Mouse (Mus musculus): ENCODE measurements around the gene Mrps6. TPM values are rescaled to one million over a fixed set of nuclear protein-coding genes. Genes with fewer than 3 reads are reported as not detected.
A peak's percentile ranks its signal among the peaks of the same experiment; 100 is the strongest.

Gene Mrps6
- polyA plus RNA-seq, 1 experiment from 2014 or later, result 168 TPM

- no peaks in the 10 kb centered on the region for H3K9me3 ChIP-seq (ENCODE audit: control insufficient read depth, low read length)
- no peak overlapping the region for H3K4me2 ChIP-seq (ENCODE audit: low read length)
- H3K27ac ChIP-seq (replicated peaks; ENCODE audit: low read depth, low read length), result no peak overlapping the region
- ATAC-seq (ENCODE audit: low FRiP score, low TSS enrichment) (no peak), DNase-seq (no peak)
- peaks cover 12% of the 10 kb centered on the region for H3K36me3 ChIP-seq (ENCODE audit: control insufficient read depth, insufficient read depth, low read length)
- peaks cover 11% of the 10 kb centered on the region for H3K4me1 ChIP-seq (ENCODE audit: control insufficient read depth, insufficient read depth, low read length)
- 91% methylated on average over 2 of the region's 2 CpGs for WGBS
- no peak overlapping the region for H3K4me3 ChIP-seq (replicated peaks; ENCODE audit: low read depth, low read length)
- H3K27me3 ChIP-seq (ENCODE audit: control insufficient read depth, insufficient read depth, low read length), result no peaks in the 10 kb centered on the region
- H3K9ac ChIP-seq (replicated peaks; ENCODE audit: low read length), result no peak overlapping the region
Observed at GRCm38 (mm10) chr16:92104951-92105350, 46.9 kb downstream of the Mrps6 start.

DNA sequence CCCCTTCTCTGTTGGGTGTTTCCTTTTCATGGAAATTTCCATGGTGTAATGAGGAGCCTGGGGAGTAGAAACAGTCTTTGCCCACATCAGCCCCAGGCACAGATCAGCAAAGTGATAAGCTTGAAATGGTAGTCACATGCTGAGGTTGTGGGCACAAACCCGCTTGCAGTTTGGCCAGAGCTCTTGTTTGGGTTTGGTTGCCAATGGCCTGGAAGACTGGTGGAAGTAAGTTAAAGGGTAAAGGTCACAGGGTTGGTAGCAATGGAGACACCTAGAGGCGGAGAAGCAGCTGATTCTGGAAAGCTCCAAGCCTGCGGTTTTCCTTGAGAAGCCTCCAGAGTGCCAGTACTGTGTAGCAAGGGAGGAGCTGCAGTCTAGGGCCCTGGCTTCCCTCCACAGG lies 47.6 kb downstream of the Mrps6 start:
- Histone ChIP-seq H3K4me1 (ENCODE audit: control insufficient read depth, insufficient read depth, low read length) (peaks cover 11% of the 10 kb centered on the region), H3K27me3 (ENCODE audit: control insufficient read depth, insufficient read depth, low read length) (no peaks in the 10 kb centered on the region), H3K36me3 (ENCODE audit: control insufficient read depth, insufficient read depth, low read length) (peaks cover 6% of the 10 kb centered on the region; the same call in 1 of the 2 replicates), H3K4me3 (replicated peaks; ENCODE audit: low read depth, low read length) (no peak overlapping the region), H3K27ac (replicated peaks; ENCODE audit: low read depth, low read length) (no peak overlapping the region), H3K9me3 (ENCODE audit: control insufficient read depth, low read length) (no peaks in the 10 kb centered on the region), H3K4me2 (ENCODE audit: low read length) (no peak overlapping the region), H3K9ac (replicated peaks; ENCODE audit: low read length) (no peak overlapping the region)
- 76% methylated on average over 3 of the region's 3 CpGs for WGBS
- ATAC-seq (ENCODE audit: low FRiP score, low TSS enrichment) (no peak), DNase-seq (no peak)

DNA sequence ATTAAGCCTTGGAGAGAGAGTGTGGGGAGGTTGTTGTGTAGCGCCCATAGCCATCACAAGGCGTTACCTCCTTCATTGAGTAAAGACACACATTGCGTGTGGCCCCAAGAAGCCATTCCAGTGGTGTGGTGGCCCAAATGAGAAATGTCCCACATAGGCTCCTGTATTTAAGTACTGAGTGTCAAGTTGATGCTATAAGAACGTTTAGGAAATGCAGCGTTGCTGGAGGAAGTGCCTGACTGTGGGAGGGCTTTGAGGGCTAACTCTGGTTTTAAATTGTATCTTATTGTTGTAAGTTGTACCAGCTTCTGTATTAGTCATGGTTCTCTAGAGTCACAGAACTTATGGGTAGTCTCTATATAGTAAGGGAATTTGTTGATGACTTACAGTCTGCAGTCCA lies 49.3 kb downstream of the Mrps6 start:
- H3K4me3 ChIP-seq (replicated peaks; ENCODE audit: low read depth, low read length), result no peak overlapping the region
- WGBS, result 94% methylated on average over 5 of the region's 5 CpGs
- no peak overlapping the region for H3K27ac ChIP-seq (replicated peaks; ENCODE audit: low read depth, low read length)
- H3K9ac ChIP-seq (replicated peaks; ENCODE audit: low read length), result no peak overlapping the region
- ATAC-seq (ENCODE audit: low FRiP score, low TSS enrichment) (no peak), DNase-seq (no peak)
- no peaks in the 10 kb centered on the region for H3K9me3 ChIP-seq (ENCODE audit: control insufficient read depth, low read length)
- H3K4me1 ChIP-seq (ENCODE audit: control insufficient read depth, insufficient read depth, low read length), result peaks cover 11% of the 10 kb centered on the region
- no peak overlapping the region for H3K4me2 ChIP-seq (ENCODE audit: low read length)
- no peaks in the 10 kb centered on the region for H3K27me3 ChIP-seq (ENCODE audit: control insufficient read depth, insufficient read depth, low read length)
- H3K36me3 ChIP-seq (ENCODE audit: control insufficient read depth, insufficient read depth, low read length), result no peaks in the 10 kb centered on the region

- Histone ChIP-seq H3K4me1 (ENCODE audit: control insufficient read depth, insufficient read depth, low read length) (peaks cover 32% of the 10 kb centered on the region), H3K4me3 (replicated peaks; ENCODE audit: low read depth, low read length) (no peak overlapping the region), H3K36me3 (ENCODE audit: control insufficient read depth, insufficient read depth, low read length) (peaks cover 4% of the 10 kb centered on the region), H3K9ac (replicated peaks; ENCODE audit: low read length) (0 out of 2 replicates have a peak overlapping the region, but pooled peaks have one; percentile 9), H3K27me3 (ENCODE audit: control insufficient read depth, insufficient read depth, low read length) (no peaks in the 10 kb centered on the region), H3K9me3 (ENCODE audit: control insufficient read depth, low read length) (no peaks in the 10 kb centered on the region), H3K27ac (replicated peaks; ENCODE audit: low read depth, low read length) (peak overlapping the region; percentile 70), H3K4me2 (ENCODE audit: low read length) (no peak overlapping the region)
- DNase-seq, result no peak
- 70% methylated on average over 5 of the region's 5 CpGs for WGBS
- ATAC-seq (ENCODE audit: low FRiP score, low TSS enrichment), result no peak
Observed at GRCm38 (mm10) chr16:92114706-92115241, 56.7 kb downstream of the Mrps6 start.

DNA sequence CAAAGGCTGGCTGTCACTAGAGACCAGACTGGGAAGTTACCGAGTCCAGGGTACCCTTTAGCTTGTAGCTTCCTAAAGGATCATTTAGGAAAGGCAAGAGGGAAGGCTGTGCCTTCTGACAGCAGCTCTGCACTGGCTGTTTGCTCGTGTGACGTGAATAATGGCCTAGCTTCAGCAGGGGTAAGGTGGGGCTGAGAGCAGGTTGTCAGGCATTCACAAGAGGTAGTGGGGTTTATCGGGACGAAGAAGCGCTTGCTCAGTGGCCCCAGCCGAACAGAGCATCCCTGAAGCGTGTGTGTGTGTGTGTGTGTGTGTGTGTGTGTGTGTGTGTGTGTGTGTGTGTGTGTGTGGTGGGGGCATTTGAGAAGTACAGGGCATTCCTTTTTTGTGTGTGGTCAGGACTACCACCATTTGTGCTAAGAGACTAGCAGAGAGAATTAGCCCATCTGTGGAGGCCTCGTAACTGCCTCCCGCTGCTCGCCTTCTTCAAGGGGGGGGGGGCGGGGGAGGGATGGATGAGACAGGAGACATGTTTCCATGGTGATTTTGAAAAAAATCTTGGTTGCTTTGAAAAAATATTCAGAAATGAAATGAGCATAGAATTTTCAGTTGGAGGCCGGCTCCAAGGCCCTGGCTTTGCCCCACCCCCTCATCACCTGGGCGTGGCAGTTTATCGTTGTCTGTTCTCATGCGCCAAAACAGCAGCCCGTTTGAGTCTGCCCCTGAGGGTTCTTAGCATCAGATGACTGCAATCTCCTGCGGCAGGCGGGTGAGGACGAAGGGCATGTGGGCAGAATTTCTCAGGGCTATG lies 57.7 kb downstream of the Mrps6 start:
- peak overlapping the region; percentile 70 for H3K27ac ChIP-seq (replicated peaks; ENCODE audit: low read depth, low read length)
- H3K9ac ChIP-seq (replicated peaks; ENCODE audit: low read length), result no peak overlapping the region; the same call in 1 of the 2 replicates

DNA sequence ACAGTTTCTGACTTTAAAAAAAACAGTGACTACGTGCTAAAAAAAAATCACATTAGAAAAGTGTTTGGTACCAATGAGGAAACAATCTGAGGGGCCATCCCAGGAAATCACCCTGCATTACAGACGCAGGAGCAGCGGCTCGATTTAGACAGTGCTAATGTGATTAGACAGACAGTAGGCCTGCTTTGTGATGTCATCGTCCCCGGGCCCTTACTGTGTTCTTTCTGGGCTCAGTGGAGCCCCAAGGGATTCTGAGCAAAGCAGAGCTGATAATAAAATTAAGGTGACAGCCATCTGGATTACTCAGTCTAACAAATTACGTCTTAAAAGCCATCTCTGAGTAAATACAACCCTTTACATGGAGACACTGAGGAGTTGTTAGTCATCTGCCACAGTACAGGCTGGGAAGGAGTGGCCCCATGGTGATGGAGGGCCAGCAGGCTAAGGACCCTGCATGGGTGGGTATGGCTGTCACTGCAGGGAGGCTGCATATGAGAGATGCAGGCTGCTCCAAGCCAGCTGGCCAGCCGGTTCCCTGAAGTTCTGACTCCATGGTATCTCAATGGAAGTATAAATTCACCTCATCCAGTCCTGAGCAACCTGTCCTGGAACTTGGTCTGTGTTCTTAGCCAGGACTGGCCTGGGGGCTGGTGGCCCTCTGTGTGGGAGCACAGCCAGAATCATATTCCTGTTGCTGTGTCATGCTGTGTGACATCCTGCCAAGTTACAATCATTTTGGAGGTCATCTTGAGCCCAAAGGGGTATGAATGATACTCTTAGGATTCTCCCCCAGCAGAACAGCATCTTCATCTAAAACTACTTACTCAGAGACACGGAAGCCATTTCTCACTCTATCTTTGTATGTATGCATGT lies 59.5 kb downstream of the Mrps6 start:
- Histone ChIP-seq H3K27ac (replicated peaks; ENCODE audit: low read depth, low read length) (peak overlapping the region; percentile 42; the same call in 1 of the 2 replicates), H3K4me1 (ENCODE audit: control insufficient read depth, insufficient read depth, low read length) (peaks cover 32% of the 10 kb centered on the region), H3K4me2 (ENCODE audit: low read length) (no peak overlapping the region), H3K36me3 (ENCODE audit: control insufficient read depth, insufficient read depth, low read length) (peaks cover 4% of the 10 kb centered on the region), H3K27me3 (ENCODE audit: control insufficient read depth, insufficient read depth, low read length) (no peaks in the 10 kb centered on the region), H3K4me3 (replicated peaks; ENCODE audit: low read depth, low read length) (no peak overlapping the region), H3K9ac (replicated peaks; ENCODE audit: low read length) (no peak overlapping the region; the same call in 1 of the 2 replicates), H3K9me3 (ENCODE audit: control insufficient read depth, low read length) (no peaks in the 10 kb centered on the region)
- 51% methylated on average over 9 of the region's 9 CpGs for WGBS
- DNase-seq (peak; percentile 51), ATAC-seq (ENCODE audit: low FRiP score, low TSS enrichment) (no peak)

More for the DNA sequence above, 57.7 kb downstream of the Mrps6 start:
- 19% methylated on average over 20 of the region's 20 CpGs for WGBS
- ATAC-seq (ENCODE audit: low FRiP score, low TSS enrichment) (peak; percentile 51), DNase-seq (peak; percentile 82)
- H3K36me3 ChIP-seq (ENCODE audit: control insufficient read depth, insufficient read depth, low read length), result peaks cover 4% of the 10 kb centered on the region
- H3K4me2 ChIP-seq (ENCODE audit: low read length), result peak overlapping the region; percentile 40
- peaks cover 32% of the 10 kb centered on the region for H3K4me1 ChIP-seq (ENCODE audit: control insufficient read depth, insufficient read depth, low read length)
- no peak overlapping the region for H3K4me3 ChIP-seq (replicated peaks; ENCODE audit: low read depth, low read length)
- H3K27me3 ChIP-seq (ENCODE audit: control insufficient read depth, insufficient read depth, low read length), result no peaks in the 10 kb centered on the region
- no peaks in the 10 kb centered on the region for H3K9me3 ChIP-seq (ENCODE audit: control insufficient read depth, low read length)

- Histone ChIP-seq H3K4me2 (ENCODE audit: low read length) (no peak overlapping the region), H3K27me3 (ENCODE audit: control insufficient read depth, insufficient read depth, low read length) (no peaks in the 10 kb centered on the region), H3K36me3 (ENCODE audit: control insufficient read depth, insufficient read depth, low read length) (no peaks in the 10 kb centered on the region), H3K9me3 (ENCODE audit: control insufficient read depth, low read length) (no peaks in the 10 kb centered on the region), H3K4me3 (replicated peaks; ENCODE audit: low read depth, low read length) (no peak overlapping the region), H3K9ac (replicated peaks; ENCODE audit: low read length) (no peak overlapping the region), H3K27ac (replicated peaks; ENCODE audit: low read depth, low read length) (no peak overlapping the region), H3K4me1 (ENCODE audit: control insufficient read depth, insufficient read depth, low read length) (peaks cover 32% of the 10 kb centered on the region)
- DNase-seq (no peak), ATAC-seq (ENCODE audit: low FRiP score, low TSS enrichment) (no peak)
- WGBS, result 72% methylated on average over 13 of the region's 13 CpGs
Observed at GRCm38 (mm10) chr16:92119013-92119515, 61.0 kb downstream of the Mrps6 start.

DNA sequence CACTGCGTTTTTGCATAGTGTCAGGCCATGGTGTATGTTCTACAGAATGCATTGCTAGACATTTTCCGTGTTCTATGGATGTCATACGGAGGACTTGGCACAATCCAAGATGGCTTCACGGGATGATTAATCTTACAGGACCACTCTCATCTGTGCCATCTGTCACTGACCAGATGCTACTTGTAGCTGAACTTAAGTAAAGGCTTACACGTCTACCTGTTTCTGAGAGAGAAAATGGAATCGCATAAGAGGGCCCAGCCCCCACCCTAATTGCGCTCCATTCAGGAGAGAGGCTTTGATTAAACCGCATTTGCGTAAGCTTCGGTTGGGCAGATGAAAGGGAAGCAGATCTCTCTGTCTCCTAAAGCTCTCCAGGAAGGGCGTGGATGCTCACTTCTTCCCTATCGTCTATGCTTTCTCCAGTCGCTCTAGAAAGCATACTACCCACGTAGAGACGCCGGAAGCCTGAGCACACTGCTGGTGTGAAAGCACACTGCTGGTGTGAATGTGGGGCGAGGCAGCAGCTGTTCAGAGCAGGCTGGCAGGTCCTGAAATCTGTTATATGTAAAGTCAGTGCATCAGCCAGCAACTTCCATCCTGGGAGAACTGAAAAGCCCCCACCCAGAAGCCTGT lies 62.9 kb downstream of the Mrps6 start:
- Histone ChIP-seq H3K9me3 (ENCODE audit: control insufficient read depth, low read length) (peaks cover 4% of the 10 kb centered on the region; the same call in 1 of the 2 replicates), H3K9ac (replicated peaks; ENCODE audit: low read length) (no peak overlapping the region), H3K36me3 (ENCODE audit: control insufficient read depth, insufficient read depth, low read length) (no peaks in the 10 kb centered on the region), H3K27me3 (ENCODE audit: control insufficient read depth, insufficient read depth, low read length) (no peaks in the 10 kb centered on the region), H3K4me1 (ENCODE audit: control insufficient read depth, insufficient read depth, low read length) (peaks cover 17% of the 10 kb centered on the region), H3K4me3 (replicated peaks; ENCODE audit: low read depth, low read length) (no peak overlapping the region), H3K27ac (replicated peaks; ENCODE audit: low read depth, low read length) (no peak overlapping the region), H3K4me2 (ENCODE audit: low read length) (no peak overlapping the region)
- DNase-seq (no peak), ATAC-seq (ENCODE audit: low FRiP score, low TSS enrichment) (no peak)
- WGBS, result 74% methylated on average over 17 of the region's 17 CpGs
